Mouse (Mus musculus) gastrocnemius, adult 2 months (tissue): Measurements from ENCODE around the gene Cutc. TPM values are rescaled to one million over a fixed set of nuclear protein-coding genes. Genes with fewer than 3 reads are reported as not detected.

Experiments used
- DNase-seq: peaks from one replicate; pipeline ENCODE4 v3.0.0; 2022
- H3K27ac ChIP-seq: fragments of 200-600 bp; 2 replicates; pipeline ENCODE4 v1.8.1; 2022; ENCODE audit warnings: mild to moderate bottlenecking
- H3K4me3 ChIP-seq: fragments of 200-600 bp; 2 replicates; pipeline ENCODE4 v1.8.1; 2022; ENCODE audit warnings: mild to moderate bottlenecking, moderate library complexity
- CTCF ChIP-seq: fragments of 200-600 bp; IDR thresholded peaks from 2 replicates; pipeline ENCODE4 v1.8.1; 2022; ENCODE audit warnings: antibody characterized with exemption, mild to moderate bottlenecking, moderate library complexity
- intact Hi-C: fragments of 180-260 bp; cut with DNase I; formaldehyde crosslinking; loops from one replicate; pipeline ENCODE4 v1.15.1; 2025
- long read RNA-seq, 2 experiments: library from polyadenylated mRNA; stranded (forward); transcript quantifications; one replicate each; pipeline ENCODE4 v2.0.0; 2021
- total RNA-seq, 2 experiments: library from RNA; stranded (reverse); gene quantifications; 2 replicates each; pipeline ENCODE4 v1.2.3; 2021

Gene Cutc
- 10 to 100 TPM; 16.5 to 17.6 TPM for total RNA-seq
- long read RNA-seq, experiment 1, transcript Cutc-202 (9 exons, 1,233 nt), result major isoform, 7 of 14 reads
- long read RNA-seq, experiment 1, partial matches to known transcripts, result 0 of 14 reads
- long read RNA-seq, experiment 1, other reads (novel, unspliced or antisense), result 6 of 14 reads
- long read RNA-seq, experiment 2, transcript Cutc-202 (9 exons, 1,233 nt), result major isoform, 11 of 27 reads
- long read RNA-seq, experiment 2, partial matches to known transcripts, result 1 of 27 reads
- long read RNA-seq, experiment 2, other reads (novel, unspliced or antisense), result 15 of 27 reads

- H3K4me3 ChIP-seq, result peak within 1 kb of the TSS; percentile 93
- TF ChIP-seq CTCF, result no peak
- peak within 1 kb of the TSS; percentile 97 for H3K27ac ChIP-seq
- peak; percentile 99 for DNase-seq
- intact Hi-C loops, result loop anchor here (1.0 to 2.0 kb wide), 2 partner anchors 64 to 222 kb away; partner anchors contain the start of gene Entpd7
Observed at GRCm38 (mm10) chr19:43752489-43753225, at the start of gene Cutc, which contains the start of gene Cox15. TSS of gene Cutc (plus strand) at chr19:43752996. TSS of gene Cox15 (minus strand) at chr19:43753000.

DNA sequence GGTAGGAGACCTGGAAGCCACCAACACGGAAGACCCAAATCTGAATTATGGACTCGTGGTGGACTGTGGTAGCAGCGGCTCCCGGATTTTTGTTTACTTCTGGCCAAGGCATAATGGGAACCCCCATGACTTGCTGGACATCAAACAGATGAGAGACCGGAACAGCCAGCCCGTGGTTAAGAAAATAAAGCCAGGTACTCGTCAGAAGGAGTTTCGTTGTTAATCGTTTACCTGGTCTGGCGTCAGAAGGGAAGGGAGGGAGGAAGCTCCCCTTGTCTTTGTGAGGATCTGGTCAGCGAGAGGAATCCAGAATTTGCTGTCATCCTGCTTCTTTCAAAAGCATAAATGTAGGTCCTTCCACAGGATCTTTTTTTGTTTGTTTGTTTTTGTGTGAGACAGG is 48.6 kb upstream of the Cutc start:
- H3K4me3 ChIP-seq, result no peak overlapping the region
- no peak for TF ChIP-seq CTCF
- H3K27ac ChIP-seq, result no peak overlapping the region
- no peak for DNase-seq
- intact Hi-C loops, result no loop called here

DNA sequence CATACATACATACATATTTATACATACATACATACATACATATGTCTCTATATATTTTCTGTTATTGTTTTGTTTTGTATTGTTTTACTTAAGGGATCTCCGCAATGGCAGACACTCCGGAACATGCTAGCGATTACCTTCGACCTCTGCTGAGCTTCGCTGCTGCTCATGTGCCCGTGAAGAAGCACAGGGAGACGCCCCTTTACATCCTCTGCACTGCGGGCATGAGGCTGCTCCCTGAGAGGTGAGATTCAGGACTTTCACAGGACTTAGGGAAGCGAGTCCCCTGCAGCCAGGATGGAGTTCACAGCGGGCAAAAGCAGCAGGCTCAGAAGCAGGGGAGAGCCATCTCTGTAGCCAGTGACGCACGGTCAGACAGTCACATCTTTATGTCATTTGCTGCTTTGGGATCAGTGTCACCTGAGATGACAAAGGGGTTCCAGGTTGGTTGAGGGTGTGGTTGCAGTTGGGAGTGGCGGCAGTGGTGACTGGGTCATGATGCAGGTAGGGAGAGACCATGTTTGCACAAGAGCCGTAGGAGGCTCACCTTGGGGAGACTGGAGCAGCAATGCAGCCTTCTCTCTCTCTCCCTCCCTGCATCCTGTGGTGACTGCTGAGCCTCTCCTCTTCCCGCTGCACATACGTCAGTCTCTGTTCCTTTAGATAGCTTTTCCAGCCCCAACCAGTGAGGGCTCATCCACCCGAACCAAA is 47.9 kb upstream of the Cutc start:
- no peak for DNase-seq
- no peak overlapping the region for H3K27ac ChIP-seq
- H3K4me3 ChIP-seq, result no peak overlapping the region
- intact Hi-C loops, result no loop called here
- no peak for TF ChIP-seq CTCF

DNA sequence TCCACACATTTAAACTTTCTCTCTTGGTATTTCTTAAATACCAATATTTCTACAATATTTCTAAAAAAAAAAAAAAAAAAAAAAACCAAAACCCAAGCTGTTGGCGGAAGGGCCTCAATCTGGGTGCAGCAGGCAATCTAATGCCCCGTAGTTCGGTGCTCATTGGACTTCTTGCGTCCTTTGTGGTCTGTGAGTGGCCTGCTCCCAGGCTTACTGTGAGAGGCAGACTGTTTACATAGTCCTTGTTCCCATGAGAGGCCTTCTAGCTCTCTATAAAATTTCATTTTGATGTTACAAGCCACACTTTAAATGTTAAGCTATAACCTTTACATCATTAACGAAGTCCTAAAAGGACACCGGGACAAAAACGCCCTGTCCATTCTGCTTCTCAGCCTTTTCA is 44.6 kb upstream of the Cutc start:
- no peak for DNase-seq
- intact Hi-C loops, result no loop called here
- H3K4me3 ChIP-seq, result no peak overlapping the region
- H3K27ac ChIP-seq, result no peak overlapping the region
- TF ChIP-seq CTCF, result no peak

DNA sequence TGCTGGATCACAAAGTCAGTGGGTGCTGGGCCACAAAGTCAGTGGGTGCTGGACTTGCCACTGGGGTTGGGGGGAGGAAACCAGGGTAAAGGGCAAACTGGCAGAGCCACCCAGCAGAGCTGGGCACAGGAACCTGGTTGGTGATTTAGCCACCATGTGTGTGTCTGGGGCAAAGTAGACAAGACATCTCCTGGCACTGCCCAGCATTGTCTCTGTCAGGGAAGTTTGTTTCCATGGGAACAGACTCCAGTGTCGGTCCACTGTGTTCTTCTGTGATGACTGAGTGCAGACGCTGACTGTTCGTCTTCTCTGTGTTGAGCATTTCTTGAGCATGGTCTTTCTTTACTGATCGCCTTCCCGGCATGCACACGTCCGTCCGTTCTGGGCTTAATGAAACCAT is 43.5 kb upstream of the Cutc start:
- Histone ChIP-seq H3K4me3 (no peak overlapping the region), H3K27ac (no peak overlapping the region)
- TF ChIP-seq CTCF, result no peak
- DNase-seq, result no peak
- intact Hi-C loops, result no loop called here

GRCm38 (mm10) chr19:43711159-43711916 is 41.5 kb upstream of the Cutc start:
- no peak for DNase-seq
- intact Hi-C loops, result no loop called here

GRCm38 (mm10) chr19:43711971-43712370 is 40.8 kb upstream of the Cutc start:
- no peak for TF ChIP-seq CTCF
- Histone ChIP-seq H3K27ac (no peak overlapping the region), H3K4me3 (no peak overlapping the region)
- intact Hi-C loops, result no loop called here
- DNase-seq, result no peak

More at GRCm38 (mm10) chr19:43711159-43711916, 41.5 kb upstream of the Cutc start:
- TF ChIP-seq CTCF, result no peak
- H3K4me3 ChIP-seq, result peak overlapping the region; percentile 19; the same call in 1 of the 2 replicates
- peak overlapping the region; percentile 35; the same call in 1 of the 2 replicates for H3K27ac ChIP-seq

- TF ChIP-seq CTCF, result no peak
- no peak for DNase-seq
- H3K4me3 ChIP-seq, result no peak overlapping the region
- intact Hi-C loops, result no loop called here
- H3K27ac ChIP-seq, result no peak overlapping the region
Observed at GRCm38 (mm10) chr19:43720061-43720460, 32.7 kb upstream of the Cutc start.

DNA sequence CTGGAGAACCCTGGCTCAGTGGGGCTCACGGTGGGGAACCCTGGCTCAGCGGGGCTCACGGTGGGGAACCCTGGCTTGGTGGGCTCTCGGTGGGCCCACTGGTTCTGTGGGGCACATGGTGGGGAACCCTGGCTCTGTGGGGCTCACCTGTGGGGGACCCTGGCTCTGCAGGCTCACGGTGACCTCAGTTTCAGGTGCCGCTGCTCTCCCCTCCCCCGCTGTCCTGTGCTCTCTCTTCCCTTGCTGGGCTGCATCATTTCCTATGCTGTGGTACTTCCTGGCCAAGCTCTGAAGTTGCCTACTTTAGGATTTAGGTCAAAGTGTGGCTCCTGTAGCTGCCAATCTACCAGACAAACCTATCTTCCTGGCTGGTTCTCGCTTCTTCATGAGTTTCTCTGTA is 29.9 kb upstream of the Cutc start:
- intact Hi-C loops, result no loop called here
- DNase-seq, result no peak
- Histone ChIP-seq H3K4me3 (no peak overlapping the region), H3K27ac (no peak overlapping the region)
- TF ChIP-seq CTCF, result no peak

DNA sequence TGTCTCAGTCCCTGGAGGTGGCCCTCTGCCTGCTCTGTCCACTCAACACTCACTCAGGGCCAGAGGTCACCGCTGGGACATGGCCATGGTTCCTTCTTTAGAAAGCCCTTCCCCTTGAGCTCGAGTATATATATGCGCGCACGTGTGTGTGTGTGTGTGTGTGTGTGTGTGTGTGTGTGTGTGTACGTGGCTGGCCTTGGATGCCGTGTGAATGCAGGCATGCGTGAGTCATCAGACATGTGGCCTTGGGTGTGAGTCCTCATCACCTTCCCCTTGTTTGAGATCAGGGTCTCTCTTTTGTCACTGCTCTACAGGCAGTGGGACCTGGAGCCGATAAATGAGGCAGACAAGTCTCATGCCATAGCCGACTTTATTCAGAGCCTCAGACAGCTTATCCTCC is 29.3 kb upstream of the Cutc start:
- TF ChIP-seq CTCF, result no peak
- no peak overlapping the region for H3K27ac ChIP-seq
- intact Hi-C loops, result no loop called here
- no peak for DNase-seq
- H3K4me3 ChIP-seq, result no peak overlapping the region

- intact Hi-C loops, result no loop called here
- no peak for TF ChIP-seq CTCF
- Histone ChIP-seq H3K4me3 (no peak overlapping the region), H3K27ac (no peak overlapping the region)
- no peak for DNase-seq
Observed at GRCm38 (mm10) chr19:43724194-43724593, 28.6 kb upstream of the Cutc start.

DNA sequence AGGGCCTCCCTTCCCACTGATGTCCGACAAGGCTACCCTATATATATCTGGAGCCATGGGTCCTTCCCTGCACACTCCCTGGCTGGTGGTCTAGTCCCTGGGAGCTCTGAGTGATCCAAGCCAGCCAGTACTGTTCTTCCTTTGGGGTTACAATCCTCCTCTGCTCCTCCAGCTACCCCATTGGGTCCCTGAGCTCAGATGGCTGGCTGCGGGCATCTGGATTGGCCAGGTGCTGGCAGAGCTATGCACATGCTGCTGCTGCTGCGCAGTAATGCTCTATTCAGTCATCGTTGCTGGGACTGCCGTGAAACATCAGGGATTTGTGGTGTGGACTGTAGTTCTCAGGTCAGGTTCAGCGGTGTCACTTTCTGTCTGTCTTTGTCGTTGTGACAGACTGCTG is 28.0 kb upstream of the Cutc start:
- DNase-seq, result no peak

More for the DNA sequence above, 28.0 kb upstream of the Cutc start:
- intact Hi-C loops, result no loop called here
- Histone ChIP-seq H3K4me3 (no peak overlapping the region), H3K27ac (no peak overlapping the region)
- no peak for TF ChIP-seq CTCF
